Mouse (Mus musculus) midbrain, embryonic 10.5 days (tissue): ENCODE measurements at regions not wholly inside any gene's neighbourhood (a gene's known extent, or its start where the extent isn't known, plus 50 kb on each side); places are given as distances from the start of the nearest gene placed in this dataset.
"Not testable (repeated sequence)": the region's sequence is repeated elsewhere in the genome, so short reads cannot be mapped to it uniquely, and the experiment has no call there.

Experiments used
- DNase-seq: peaks from one replicate; pipeline ENCODE4 v3.0.0-alpha.2; 2017; ENCODE audit warnings: low spot score
- H3K27ac ChIP-seq: fragments of 300-500 bp; sonication (generic); replicated peaks from 2 replicates; pipeline ENCODE4 v1.5.1; 2016; ENCODE audit warnings: mild to moderate bottlenecking
- H3K27me3 ChIP-seq: fragments of 300-500 bp; sonication (generic); 2 replicates; pipeline ENCODE4 v1.6.1; 2016; ENCODE audit warnings: low read depth, mild to moderate bottlenecking; ENCODE audit not compliant: poor library complexity, severe bottlenecking
- H3K36me3 ChIP-seq: fragments of 300-500 bp; sonication (generic); 2 replicates; pipeline ENCODE4 v1.6.1; 2016; ENCODE audit warnings: mild to moderate bottlenecking, moderate library complexity
- H3K4me1 ChIP-seq: fragments of 300-500 bp; sonication (generic); 2 replicates; pipeline ENCODE4 v1.6.1; 2016
- H3K4me3 ChIP-seq: fragments of 300-500 bp; sonication (generic); 2 replicates; pipeline ENCODE4 v1.5.1; 2016; ENCODE audit warnings: mild to moderate bottlenecking, moderate library complexity
- H3K9me3 ChIP-seq: fragments of 300-500 bp; sonication (generic); replicated peaks from 2 replicates; pipeline ENCODE4 v1.6.1; 2016; ENCODE audit warnings: mild to moderate bottlenecking
- WGBS: fragments of 180-500 bp; shearing (Covaris S2); methylation state at CpG from one replicate; pipeline ENCODE4 v1.1.7; 2016; 5-methylcytosine and 5-hydroxymethylcytosine counted together

GRCm38 (mm10) chr17:69563165-69563564, 124.0 kb downstream of the Akain1 start:
- Histone ChIP-seq H3K36me3 (no peaks in the 10 kb centered on the region), H3K27ac (no peak overlapping the region), H3K27me3 (no peaks in the 10 kb centered on the region), H3K4me3 (no peak overlapping the region), H3K9me3 (no peaks in the 10 kb centered on the region), H3K4me1 (no peaks in the 10 kb centered on the region)
- WGBS = 23% methylated on average over 4 of the region's 4 CpGs
- peak; percentile 50 for DNase-seq

GRCm38 (mm10) chr17:69571070-69571669, 132.0 kb downstream of the Akain1 start:
- not testable (repeated sequence) for H3K27me3 ChIP-seq, H3K36me3 ChIP-seq, H3K4me1 ChIP-seq, H3K27ac ChIP-seq, DNase-seq, H3K4me3 ChIP-seq, H3K9me3 ChIP-seq
- 74% methylated on average over 8 of the region's 8 CpGs for WGBS

GRCm38 (mm10) chr17:69590553-69590952, 151.4 kb downstream of the Akain1 start:
- DNase-seq = no peak
- Histone ChIP-seq H3K4me3 (no peak overlapping the region), H3K9me3 (no peaks in the 10 kb centered on the region), H3K27ac (no peak overlapping the region), H3K27me3 (no peaks in the 10 kb centered on the region), H3K36me3 (no peaks in the 10 kb centered on the region), H3K4me1 (no peaks in the 10 kb centered on the region)
- 83% methylated on average over 4 of the region's 4 CpGs for WGBS

GRCm38 (mm10) chr17:69597773-69598295, 158.7 kb downstream of the Akain1 start:
- H3K9me3 ChIP-seq = no peaks in the 10 kb centered on the region
- no peak overlapping the region for H3K4me3 ChIP-seq
- H3K4me1 ChIP-seq = no peaks in the 10 kb centered on the region
- no peaks in the 10 kb centered on the region for H3K36me3 ChIP-seq
- DNase-seq = no peak
- WGBS = 90% methylated on average over 3 of the region's 3 CpGs
- H3K27ac ChIP-seq = no peak overlapping the region
- H3K27me3 ChIP-seq = no peaks in the 10 kb centered on the region

GRCm38 (mm10) chr17:69598461-69598860, 159.3 kb downstream of the Akain1 start:
- H3K27ac ChIP-seq = no peak overlapping the region
- 92% methylated on average over 5 of the region's 5 CpGs for WGBS
- H3K9me3 ChIP-seq = no peaks in the 10 kb centered on the region
- H3K4me1 ChIP-seq = no peaks in the 10 kb centered on the region
- no peak overlapping the region for H3K4me3 ChIP-seq
- DNase-seq = no peak
- no peaks in the 10 kb centered on the region for H3K27me3 ChIP-seq
- no peaks in the 10 kb centered on the region for H3K36me3 ChIP-seq

GRCm38 (mm10) chr17:69603596-69603995, 164.5 kb downstream of the Akain1 start:
- no peaks in the 10 kb centered on the region for H3K36me3 ChIP-seq
- no peaks in the 10 kb centered on the region for H3K4me1 ChIP-seq
- H3K27ac ChIP-seq = no peak overlapping the region
- H3K27me3 ChIP-seq = no peaks in the 10 kb centered on the region
- no peak overlapping the region for H3K4me3 ChIP-seq
- no peak for DNase-seq
- no peaks in the 10 kb centered on the region for H3K9me3 ChIP-seq

- no peaks in the 10 kb centered on the region for H3K36me3 ChIP-seq
- no peaks in the 10 kb centered on the region for H3K9me3 ChIP-seq
- H3K4me3 ChIP-seq = no peak overlapping the region
- 72% methylated on average over 6 of the region's 6 CpGs for WGBS
- H3K27me3 ChIP-seq = no peaks in the 10 kb centered on the region
- H3K4me1 ChIP-seq = no peaks in the 10 kb centered on the region
- no peak for DNase-seq
- H3K27ac ChIP-seq = no peak overlapping the region
Observed at GRCm38 (mm10) chr17:69604698-69605097, 165.6 kb downstream of the Akain1 start.

- Histone ChIP-seq H3K9me3 (no peaks in the 10 kb centered on the region), H3K4me3 (no peak overlapping the region), H3K27ac (no peak overlapping the region), H3K36me3 (no peaks in the 10 kb centered on the region), H3K27me3 (no peaks in the 10 kb centered on the region), H3K4me1 (no peaks in the 10 kb centered on the region)
- DNase-seq = no peak
- WGBS = 92% methylated on average over 9 of the region's 9 CpGs
Observed at GRCm38 (mm10) chr17:69605458-69605857, 166.3 kb downstream of the Akain1 start.

- DNase-seq = no peak
- Histone ChIP-seq H3K27me3 (no peaks in the 10 kb centered on the region), H3K4me3 (no peak overlapping the region), H3K4me1 (no peaks in the 10 kb centered on the region), H3K36me3 (no peaks in the 10 kb centered on the region), H3K27ac (no peak overlapping the region), H3K9me3 (no peaks in the 10 kb centered on the region)
- 89% methylated on average over 3 of the region's 3 CpGs for WGBS
Observed at GRCm38 (mm10) chr17:69631411-69631810, 192.3 kb downstream of the Akain1 start.

- DNase-seq, H3K36me3 ChIP-seq, H3K27me3 ChIP-seq, H3K4me3 ChIP-seq, H3K27ac ChIP-seq, H3K9me3 ChIP-seq, H3K4me1 ChIP-seq: not testable (repeated sequence)
- WGBS = 82% methylated on average over 2 of the region's 2 CpGs
Observed at GRCm38 (mm10) chr17:69650496-69650895, 211.4 kb downstream of the Akain1 start.

- H3K27me3 ChIP-seq = no peaks in the 10 kb centered on the region
- peaks cover 6% of the 10 kb centered on the region; the same call in 1 of the 2 replicates for H3K9me3 ChIP-seq
- 56% methylated on average over 2 of the region's 2 CpGs for WGBS
- H3K27ac ChIP-seq = no peak overlapping the region
- no peaks in the 10 kb centered on the region for H3K4me1 ChIP-seq
- no peak overlapping the region for H3K4me3 ChIP-seq
- no peaks in the 10 kb centered on the region for H3K36me3 ChIP-seq
- no peak for DNase-seq
Observed at GRCm38 (mm10) chr17:69654586-69654985, 215.5 kb downstream of the Akain1 start.

- Histone ChIP-seq H3K4me1 (no peaks in the 10 kb centered on the region), H3K4me3 (no peak overlapping the region), H3K27ac (no peak overlapping the region), H3K9me3 (no peaks in the 10 kb centered on the region), H3K27me3 (no peaks in the 10 kb centered on the region), H3K36me3 (no peaks in the 10 kb centered on the region)
- WGBS = 94% methylated on average over 3 of the region's 3 CpGs
- DNase-seq = no peak
Observed at GRCm38 (mm10) chr17:69672530-69672929, 233.4 kb downstream of the Akain1 start.

GRCm38 (mm10) chr17:69683091-69683490, 244.0 kb downstream of the Akain1 start:
- H3K27me3 ChIP-seq = no peaks in the 10 kb centered on the region
- H3K27ac ChIP-seq = no peak overlapping the region
- no peak for DNase-seq
- H3K4me1 ChIP-seq = peaks cover 3% of the 10 kb centered on the region; the same call in 1 of the 2 replicates
- no peaks in the 10 kb centered on the region for H3K36me3 ChIP-seq
- H3K9me3 ChIP-seq = no peaks in the 10 kb centered on the region
- WGBS = 91% methylated on average over 5 of the region's 5 CpGs
- H3K4me3 ChIP-seq = no peak overlapping the region
